Mouse (Mus musculus) liver, embryonic 15.5 days (tissue): ENCODE measurements around the gene Clec1a. TPM values are rescaled to one million over a fixed set of nuclear protein-coding genes. Genes with fewer than 3 reads are reported as not detected.

ENCODE experiments used
- ATAC-seq: fragments of 200-750 bp; cut with Nextera tagmentation; 2 replicates; pipeline ENCODE4 v1.8.0; 2017; ENCODE audit warnings: moderate number of reproducible peaks, mild to moderate bottlenecking, moderate library complexity; ENCODE audit not compliant: insufficient read depth
- H3K27ac ChIP-seq: fragments of 300-500 bp; sonication (generic); replicated peaks from 2 replicates; pipeline ENCODE4 v1.5.1; 2015; ENCODE audit warnings: mild to moderate bottlenecking, inconsistent platforms
- H3K27me3 ChIP-seq: fragments of 300-500 bp; sonication (generic); 2 replicates; pipeline ENCODE4 v1.6.1; 2015; ENCODE audit warnings: mild to moderate bottlenecking, inconsistent platforms
- H3K36me3 ChIP-seq: fragments of 300-500 bp; sonication (generic); replicated peaks from 2 replicates; pipeline ENCODE4 v1.6.1; 2015; ENCODE audit warnings: moderate library complexity, mild to moderate bottlenecking, inconsistent platforms
- H3K4me1 ChIP-seq: fragments of 300-500 bp; sonication (generic); replicated peaks from 2 replicates; pipeline ENCODE4 v1.6.1; 2015; ENCODE audit warnings: inconsistent platforms
- H3K4me2 ChIP-seq: fragments of 300-500 bp; sonication (generic); 2 replicates; pipeline ENCODE4 v1.6.1; 2015; ENCODE audit warnings: moderate library complexity, mild to moderate bottlenecking, inconsistent platforms
- H3K4me3 ChIP-seq: fragments of 300-500 bp; sonication (generic); replicated peaks from 2 replicates; pipeline ENCODE4 v1.5.1; 2015; ENCODE audit warnings: mild to moderate bottlenecking, inconsistent platforms
- H3K9ac ChIP-seq: fragments of 300-500 bp; sonication (generic); 2 replicates; pipeline ENCODE4 v1.6.1; 2015; ENCODE audit warnings: moderate library complexity, mild to moderate bottlenecking, inconsistent platforms
- H3K9me3 ChIP-seq: fragments of 300-500 bp; sonication (generic); replicated peaks from 2 replicates; pipeline ENCODE4 v1.6.1; 2016; ENCODE audit warnings: inconsistent platforms
- WGBS: fragments of 180-500 bp; shearing (Covaris S2); methylation state at CpG from one replicate; pipeline ENCODE4 v1.1.7; 2015; ENCODE audit warnings: mixed read lengths; ENCODE audit not compliant: insufficient replicate concordance; 5-methylcytosine and 5-hydroxymethylcytosine counted together
- polyA plus RNA-seq: library from polyadenylated mRNA; unstranded; fragments of >200 nt; fragmentation: Nextera tagmentation; extraction: Ambion mirVana; gene quantifications from 2 replicates; pipeline ENCODE4 v1.2.1, GENCODE M21; 2015

Gene Clec1a
- polyA plus RNA-seq, 1 experiment from 2014 or later = 0.40 TPM

DNA sequence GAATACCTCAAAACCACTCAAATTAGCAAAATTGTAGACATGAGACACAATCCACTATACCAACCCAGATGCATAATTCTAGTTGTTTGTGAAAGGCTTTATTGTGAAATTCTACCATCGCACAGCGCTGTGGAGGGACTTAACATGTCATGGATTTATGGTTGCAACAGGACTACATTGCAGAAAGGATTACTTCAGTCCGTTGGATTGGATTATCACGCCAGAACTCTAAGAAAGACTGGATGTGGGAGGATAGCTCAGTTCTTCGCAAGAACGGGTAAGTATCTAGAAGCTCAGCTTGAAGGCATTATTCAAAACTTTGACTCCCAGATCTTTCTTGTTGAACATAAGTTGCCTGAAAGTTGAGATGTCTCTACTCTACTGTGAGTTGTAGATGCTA is 48.4 kb downstream of the Clec1a start:
- H3K4me2 ChIP-seq = no peak overlapping the region
- H3K27me3 ChIP-seq = no peaks in the 10 kb centered on the region
- H3K9ac ChIP-seq = no peak overlapping the region
- no peak overlapping the region for H3K4me3 ChIP-seq
- no peaks in the 10 kb centered on the region for H3K4me1 ChIP-seq
- WGBS = 68% methylated on average over 6 of the region's 6 CpGs
- no peaks in the 10 kb centered on the region for H3K9me3 ChIP-seq
- ATAC-seq = no peak
- no peak overlapping the region for H3K27ac ChIP-seq
- no peaks in the 10 kb centered on the region for H3K36me3 ChIP-seq

DNA sequence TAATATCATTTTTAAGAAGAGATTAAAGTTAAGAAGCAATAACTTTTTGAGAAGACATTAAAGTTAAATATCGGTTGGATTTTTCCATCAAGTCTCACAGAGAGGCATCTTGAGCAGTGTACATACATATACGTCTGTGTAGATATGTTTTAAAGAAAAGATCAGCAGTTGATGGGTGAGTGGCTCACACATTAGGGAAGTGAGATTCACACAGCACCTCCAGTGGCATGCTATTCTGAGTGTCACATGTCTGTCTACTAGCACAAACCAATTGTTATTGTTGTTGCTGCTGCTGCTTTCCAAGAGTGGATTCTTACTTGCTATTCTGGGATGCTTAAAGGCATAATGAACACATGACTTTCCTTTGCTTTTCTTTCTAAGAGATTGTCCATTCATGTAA is 49.4 kb downstream of the Clec1a start:
- Histone ChIP-seq H3K27me3 (no peaks in the 10 kb centered on the region), H3K4me2 (no peak overlapping the region), H3K9me3 (no peaks in the 10 kb centered on the region), H3K9ac (no peak overlapping the region), H3K36me3 (no peaks in the 10 kb centered on the region), H3K4me3 (no peak overlapping the region), H3K4me1 (no peaks in the 10 kb centered on the region), H3K27ac (no peak overlapping the region)
- ATAC-seq = no peak
- WGBS = 60% methylated on average over 2 of the region's 2 CpGs

GRCm38 (mm10) chr6:129399945-129400344 is 51.9 kb downstream of the Clec1a start:
- Histone ChIP-seq H3K9me3 (no peaks in the 10 kb centered on the region), H3K4me3 (no peak overlapping the region), H3K27me3 (no peaks in the 10 kb centered on the region), H3K4me2 (no peak overlapping the region), H3K36me3 (no peaks in the 10 kb centered on the region), H3K9ac (no peak overlapping the region), H3K4me1 (no peaks in the 10 kb centered on the region), H3K27ac (no peak overlapping the region)
- WGBS = 38% methylated on average over 6 of the region's 6 CpGs
- peak; percentile 42 for ATAC-seq

DNA sequence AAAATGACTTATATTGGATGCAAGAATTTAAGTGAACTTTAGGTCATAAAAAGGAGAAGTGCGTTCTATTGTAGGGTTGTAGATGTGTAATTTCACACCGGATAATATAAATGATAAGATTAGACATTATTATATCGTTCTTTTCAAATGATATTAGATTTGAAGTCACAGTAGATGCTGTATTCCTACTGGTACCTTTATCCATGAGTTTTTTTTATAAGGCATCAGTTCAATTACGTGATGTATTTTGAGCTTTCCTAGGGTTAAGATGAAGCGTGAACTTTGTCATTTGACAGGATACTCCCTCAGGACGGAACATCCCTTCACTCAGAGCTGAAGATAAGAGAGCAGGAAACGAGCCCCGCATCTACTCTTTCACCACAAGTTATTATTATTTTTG is 54.8 kb downstream of the Clec1a start, which contains the start of gene Clec1b:
Gene Clec1b, plus strand, starts transcription at position 301 of the 400 bp plus-strand sequence.
- no peaks in the 10 kb centered on the region for H3K27me3 ChIP-seq
- no peaks in the 10 kb centered on the region for H3K9me3 ChIP-seq
- H3K36me3 ChIP-seq = no peaks in the 10 kb centered on the region
- H3K4me2 ChIP-seq = no peak within 1 kb of the TSS
- H3K27ac ChIP-seq = no peak within 1 kb of the TSS
- H3K4me3 ChIP-seq = no peak within 1 kb of the TSS
- WGBS = 35% methylated on average over 8 of the region's 8 CpGs
- no peaks in the 10 kb centered on the region for H3K4me1 ChIP-seq
- H3K9ac ChIP-seq = no peak within 1 kb of the TSS
- no peak for ATAC-seq

- Histone ChIP-seq H3K27me3 (no peaks in the 10 kb centered on the region), H3K4me1 (no peaks in the 10 kb centered on the region), H3K4me3 (no peak overlapping the region), H3K4me2 (no peak overlapping the region), H3K27ac (no peak overlapping the region), H3K9ac (no peak overlapping the region), H3K9me3 (no peaks in the 10 kb centered on the region), H3K36me3 (no peaks in the 10 kb centered on the region)
- no peak for ATAC-seq
- 46% methylated on average over 6 of the region's 6 CpGs for WGBS
Observed at GRCm38 (mm10) chr6:129393732-129394131, 58.1 kb downstream of the Clec1a start.

DNA sequence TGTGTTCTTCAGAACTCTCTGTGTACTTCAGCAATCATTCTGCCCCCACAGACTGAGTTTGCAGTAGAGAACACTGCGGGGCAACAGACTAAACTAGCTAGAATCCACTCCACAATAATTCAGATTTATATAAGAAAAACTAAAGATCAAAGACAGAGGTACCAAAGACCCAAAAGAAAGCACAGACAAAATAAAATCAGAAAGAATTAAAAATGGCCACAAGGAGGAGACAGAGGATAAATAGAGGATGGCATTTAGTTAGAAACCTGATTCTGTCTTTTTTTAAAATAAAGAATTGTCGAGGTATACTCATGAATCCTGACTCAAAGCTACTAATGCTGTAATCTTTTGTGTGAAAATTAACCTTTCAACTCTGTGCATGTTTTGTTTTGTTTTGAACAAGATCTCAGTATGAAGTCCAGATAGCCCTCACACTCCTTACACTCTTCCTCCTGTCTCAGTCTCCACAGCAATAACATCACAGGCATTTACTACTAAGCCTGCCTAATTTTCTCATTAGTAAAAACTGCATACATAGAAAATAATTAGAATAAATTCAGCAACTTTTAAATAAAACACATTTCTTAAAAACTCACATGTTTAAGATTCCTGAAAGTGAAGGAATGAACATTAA is 58.6 kb downstream of the Clec1a start:
- no peaks in the 10 kb centered on the region for H3K36me3 ChIP-seq
- H3K27ac ChIP-seq = no peak overlapping the region
- H3K27me3 ChIP-seq = no peaks in the 10 kb centered on the region
- no peaks in the 10 kb centered on the region for H3K9me3 ChIP-seq
- no peak overlapping the region for H3K9ac ChIP-seq
- 10% methylated on average over 2 of the region's 2 CpGs for WGBS
- no peak for ATAC-seq
- H3K4me2 ChIP-seq = no peak overlapping the region
- H3K4me3 ChIP-seq = no peak overlapping the region
- no peaks in the 10 kb centered on the region for H3K4me1 ChIP-seq

DNA sequence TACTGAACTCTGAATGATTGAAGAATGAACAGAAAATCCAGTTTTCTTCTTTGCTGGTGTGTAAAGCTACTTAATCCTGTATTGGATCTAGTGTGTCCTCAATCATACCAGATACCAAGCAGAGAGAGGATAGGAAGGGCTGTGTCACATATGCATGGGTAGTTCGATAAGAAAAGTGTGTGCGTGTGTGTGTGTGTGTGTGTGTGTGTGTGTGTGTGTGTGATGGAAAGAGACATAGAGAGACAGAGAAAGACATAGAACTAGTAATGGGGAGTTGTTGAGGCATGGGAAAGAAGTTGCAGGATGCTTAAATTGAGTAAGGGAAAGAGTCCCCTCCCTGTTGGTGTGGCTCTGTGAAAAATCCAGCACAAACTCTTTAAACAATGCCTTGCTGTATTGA is 66.0 kb downstream of the Clec1a start, which contains the start of gene Clec12b:
Gene Clec12b, minus strand, starts transcription at position 101 of the 400 bp plus-strand sequence.
- Histone ChIP-seq H3K4me1 (no peaks in the 10 kb centered on the region), H3K27me3 (no peaks in the 10 kb centered on the region), H3K9me3 (no peaks in the 10 kb centered on the region), H3K4me2 (no peak within 1 kb of the TSS), H3K4me3 (no peak within 1 kb of the TSS), H3K27ac (no peak within 1 kb of the TSS), H3K9ac (no peak within 1 kb of the TSS), H3K36me3 (no peaks in the 10 kb centered on the region)
- no peak for ATAC-seq
- WGBS = 57% methylated on average over 2 of the region's 2 CpGs

DNA sequence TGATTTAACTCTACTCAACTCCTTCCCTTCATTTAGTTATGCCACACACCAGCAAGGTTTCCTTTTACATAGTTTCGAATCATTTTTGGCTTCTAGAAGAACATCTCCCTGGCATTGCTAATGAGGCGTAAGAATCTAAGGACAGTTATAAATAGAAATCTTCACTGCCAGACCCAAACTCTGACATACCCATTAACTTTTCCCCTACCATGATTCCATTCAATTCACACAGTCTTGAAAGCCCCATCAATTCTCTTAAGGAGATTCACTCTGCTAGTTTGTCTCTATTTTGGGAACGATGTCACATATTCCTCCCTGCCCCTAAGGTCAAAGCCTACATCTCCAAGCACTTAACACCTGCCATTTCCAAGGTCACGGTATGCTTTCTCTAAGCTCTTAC is 66.8 kb downstream of the Clec1a start:
- H3K4me1 ChIP-seq = no peaks in the 10 kb centered on the region
- WGBS = 69% methylated on average over 4 of the region's 4 CpGs
- no peak overlapping the region for H3K27ac ChIP-seq
- no peaks in the 10 kb centered on the region for H3K27me3 ChIP-seq
- no peak overlapping the region for H3K9ac ChIP-seq
- no peaks in the 10 kb centered on the region for H3K36me3 ChIP-seq
- no peak overlapping the region for H3K4me2 ChIP-seq
- no peaks in the 10 kb centered on the region for H3K9me3 ChIP-seq
- H3K4me3 ChIP-seq = no peak overlapping the region
- no peak for ATAC-seq

DNA sequence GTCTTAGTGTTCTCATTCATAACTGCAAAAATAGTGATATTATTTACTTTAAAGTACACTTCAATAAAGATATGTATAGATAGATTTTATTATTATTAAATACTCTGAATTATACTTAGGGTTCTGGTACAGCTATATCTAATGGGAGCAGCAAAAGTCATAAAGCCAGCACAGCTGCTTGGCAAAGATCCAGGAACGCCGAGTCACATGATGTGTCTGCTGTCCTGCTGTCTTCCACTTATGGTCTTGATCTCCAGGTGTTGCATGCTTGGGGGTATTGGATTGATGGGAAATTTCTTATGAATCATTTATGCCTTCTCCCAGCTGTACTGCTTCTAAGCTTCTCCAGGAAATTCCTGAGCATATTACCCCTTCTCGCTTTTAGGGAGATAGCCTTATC is 68.3 kb downstream of the Clec1a start:
- Histone ChIP-seq H3K9ac (no peak overlapping the region), H3K4me3 (no peak overlapping the region), H3K27ac (no peak overlapping the region), H3K9me3 (no peaks in the 10 kb centered on the region), H3K27me3 (no peaks in the 10 kb centered on the region), H3K36me3 (no peaks in the 10 kb centered on the region), H3K4me1 (no peaks in the 10 kb centered on the region), H3K4me2 (no peak overlapping the region)
- WGBS = 69% methylated on average over 3 of the region's 3 CpGs
- ATAC-seq = no peak

DNA sequence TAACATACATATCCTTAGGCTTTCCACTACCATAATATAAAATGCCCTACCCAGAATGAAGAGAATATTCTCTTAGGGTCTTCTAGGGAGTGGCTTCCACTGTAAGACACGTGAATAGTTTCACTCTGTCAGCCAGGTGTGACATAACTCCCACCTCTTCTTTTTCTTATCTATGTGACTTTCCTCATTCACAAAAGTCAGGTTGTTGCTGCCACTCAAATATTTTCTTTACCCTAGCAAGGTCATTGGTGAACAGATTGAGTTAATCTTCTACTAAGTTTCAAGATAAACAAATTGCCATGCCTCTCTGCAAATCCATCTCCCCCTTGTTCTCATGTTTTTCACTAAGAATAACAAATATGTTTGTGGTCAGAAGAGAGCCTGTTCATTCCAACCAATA is 70.1 kb downstream of the Clec1a start:
- H3K36me3 ChIP-seq = no peaks in the 10 kb centered on the region
- H3K9ac ChIP-seq = no peak overlapping the region
- H3K4me2 ChIP-seq = no peak overlapping the region
- no peaks in the 10 kb centered on the region for H3K4me1 ChIP-seq
- H3K27me3 ChIP-seq = no peaks in the 10 kb centered on the region
- no peak overlapping the region for H3K4me3 ChIP-seq
- ATAC-seq = no peak
- no peak overlapping the region for H3K27ac ChIP-seq
- WGBS = 41% methylated on average over 1 of the region's 1 CpGs
- H3K9me3 ChIP-seq = no peaks in the 10 kb centered on the region

- no peak for ATAC-seq
- Histone ChIP-seq H3K36me3 (no peaks in the 10 kb centered on the region), H3K4me1 (no peaks in the 10 kb centered on the region), H3K4me3 (no peak overlapping the region), H3K9me3 (no peaks in the 10 kb centered on the region), H3K27me3 (no peaks in the 10 kb centered on the region), H3K4me2 (no peak overlapping the region), H3K27ac (no peak overlapping the region), H3K9ac (no peak overlapping the region)
- WGBS = 70% methylated on average over 4 of the region's 4 CpGs
Observed at GRCm38 (mm10) chr6:129380454-129380853, 71.3 kb downstream of the Clec1a start.

DNA sequence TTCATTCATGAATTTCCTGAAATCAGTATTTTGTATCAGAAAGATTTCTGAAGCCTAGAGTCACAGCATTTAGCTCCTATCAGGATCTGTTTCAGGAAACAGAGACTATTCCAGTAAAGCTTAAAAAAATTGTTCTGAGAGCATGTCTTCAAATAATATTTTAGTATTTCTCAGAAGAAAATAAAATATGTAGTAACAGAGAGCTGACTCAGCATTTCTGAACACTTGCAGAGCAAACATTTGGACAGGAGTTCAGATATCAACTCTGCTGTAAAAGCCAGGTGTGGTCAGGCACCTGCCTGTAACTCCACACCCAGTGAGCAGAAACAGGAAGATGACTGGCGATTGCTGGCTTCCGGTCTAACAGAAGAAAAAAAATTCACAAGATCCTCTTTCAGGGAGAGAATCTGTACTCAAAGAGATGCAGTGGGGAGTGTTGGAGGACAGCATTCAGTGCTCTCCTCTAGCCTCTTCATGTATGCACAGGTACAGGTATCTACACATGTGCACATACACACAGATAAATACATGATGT is 76.8 kb downstream of the Clec1a start:
- Histone ChIP-seq H3K9me3 (no peaks in the 10 kb centered on the region), H3K36me3 (no peaks in the 10 kb centered on the region), H3K27me3 (no peaks in the 10 kb centered on the region), H3K4me2 (no peak overlapping the region), H3K4me3 (no peak overlapping the region), H3K27ac (no peak overlapping the region), H3K9ac (no peak overlapping the region), H3K4me1 (no peaks in the 10 kb centered on the region)
- WGBS = 26% methylated on average over 2 of the region's 2 CpGs
- no peak for ATAC-seq
